Mouse (Mus musculus) heart, adult 9 months (tissue): Measurements from ENCODE around the gene Slc26a3.

ENCODE experiments used
- DNase-seq, 2 experiments: peaks; one replicate each; pipeline ENCODE4 v3.0.0; 2022; ENCODE audit warnings: low spot score in 2 of 2

Gene Slc26a3

DNA sequence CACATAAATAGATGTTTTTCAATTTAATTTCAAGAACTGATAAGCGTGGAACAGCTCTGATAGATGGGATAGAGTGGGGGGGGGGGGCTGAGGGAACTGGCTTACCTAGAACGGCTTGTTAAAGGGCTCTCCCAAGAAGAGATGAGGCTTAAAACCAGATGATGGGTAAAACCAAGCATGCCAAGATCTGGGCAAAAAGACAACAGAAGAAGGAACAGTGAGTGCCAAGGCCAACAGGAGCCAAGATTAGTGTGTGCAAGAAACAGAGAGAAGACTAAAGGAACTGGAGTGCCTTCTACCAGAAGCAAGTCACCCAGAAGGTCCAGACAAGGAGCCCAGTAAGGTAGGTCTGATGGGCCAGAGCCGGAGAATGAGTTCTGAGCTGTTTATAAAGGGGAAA, at the start of gene Slc26a3:
Gene Slc26a3, plus strand, starts transcription at position 301 of the 400 bp plus-strand sequence.
- no peak for DNase-seq

GRCm38 (mm10) chr12:31350191-31350943, 40.3 kb upstream of the Slc26a3 start:
- no peak for DNase-seq

DNA sequence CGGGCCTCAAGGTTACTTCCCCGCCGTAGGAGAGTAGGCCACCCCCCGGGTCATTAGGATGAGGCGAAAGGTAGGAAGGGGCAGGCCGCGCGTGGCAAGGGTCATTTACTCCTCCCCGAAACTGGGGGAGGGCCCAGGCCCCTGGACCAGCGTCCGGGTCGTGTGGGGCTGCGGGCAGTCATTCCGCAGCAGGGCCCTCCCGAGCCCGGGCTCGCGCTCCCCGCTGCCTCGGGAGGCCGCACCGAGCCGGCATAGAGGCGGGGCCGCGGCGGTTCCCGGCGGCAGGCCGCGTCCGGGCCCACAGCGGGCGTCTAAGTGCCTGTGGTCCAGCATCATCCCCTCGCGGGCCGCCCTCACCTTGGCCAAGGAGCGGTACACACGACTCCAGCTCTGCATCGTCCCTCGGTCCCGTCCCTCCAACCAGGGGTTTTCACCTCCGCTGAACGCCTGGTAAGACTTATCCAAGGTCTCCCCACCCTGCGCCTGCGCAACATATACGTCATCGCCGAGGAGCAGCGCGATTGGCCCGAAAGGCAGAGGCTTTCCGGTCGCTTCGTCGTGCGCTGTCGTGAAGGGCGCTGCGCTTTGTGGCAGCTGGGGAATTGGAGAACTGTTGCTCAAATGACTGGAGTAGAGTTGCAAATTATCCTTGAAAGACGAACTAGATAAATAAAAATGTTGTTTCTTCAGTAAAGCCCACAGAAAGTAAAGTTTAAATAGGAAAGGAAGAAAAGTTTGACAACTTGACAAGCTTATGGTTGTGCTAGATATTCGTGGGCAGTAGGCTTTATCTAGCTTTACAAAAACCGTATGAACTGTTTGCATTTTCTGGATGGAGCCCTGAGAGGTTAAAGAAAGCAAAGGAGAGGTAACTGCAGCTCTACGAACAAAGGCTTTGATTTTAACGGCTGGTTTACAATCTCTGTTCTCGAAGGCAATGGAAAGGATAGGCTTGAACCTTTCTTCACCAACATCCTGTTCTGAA, 39.4 kb upstream of the Slc26a3 start, which contains the start of gene Dld:
Gene Dld, minus strand, starts transcription at position 510 of the 985 bp plus-strand sequence.
- peak; percentile 97 for DNase-seq

DNA sequence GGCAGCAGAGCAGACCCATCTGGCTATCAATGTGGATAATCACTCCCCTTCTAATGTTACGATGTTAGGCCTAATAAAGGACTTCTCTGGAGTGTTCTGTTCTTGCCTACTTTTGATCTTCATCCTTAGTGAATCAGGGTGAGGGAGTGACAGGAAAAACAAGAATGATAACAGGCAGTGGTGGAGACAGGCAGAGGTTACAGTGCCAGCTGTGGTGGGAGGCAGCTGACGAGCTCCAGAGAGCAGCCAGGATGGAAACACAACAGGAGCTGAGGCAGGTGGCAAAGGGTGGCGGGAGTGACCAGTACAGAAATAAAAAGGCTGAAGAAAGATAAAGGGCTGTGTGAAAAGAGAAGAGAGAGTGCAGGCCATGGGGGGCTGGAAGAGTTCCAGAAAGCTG, 24.2 kb upstream of the Slc26a3 start:
- DNase-seq = no peak

DNA sequence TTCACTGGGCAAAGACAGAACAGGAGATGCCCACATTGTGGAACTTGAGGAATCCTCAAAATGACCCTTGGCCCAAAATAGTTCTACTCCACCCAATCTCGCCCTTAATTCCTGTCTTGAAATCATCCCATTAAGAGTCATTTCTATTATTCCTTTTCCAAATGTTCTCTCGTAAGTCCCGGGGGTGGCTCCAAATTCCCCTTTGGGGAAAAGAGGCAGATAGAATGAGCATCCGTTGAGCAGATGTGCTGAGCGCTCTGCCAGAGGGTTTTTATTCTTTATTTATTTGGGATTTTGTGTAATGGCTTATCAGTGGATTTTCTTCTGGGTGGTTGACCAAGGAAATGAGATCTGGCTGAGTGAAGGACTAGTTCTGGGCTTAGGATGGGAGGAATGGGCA, 22.9 kb upstream of the Slc26a3 start:
- peak in 1 of 2 experiments; percentile 10 for DNase-seq

DNA sequence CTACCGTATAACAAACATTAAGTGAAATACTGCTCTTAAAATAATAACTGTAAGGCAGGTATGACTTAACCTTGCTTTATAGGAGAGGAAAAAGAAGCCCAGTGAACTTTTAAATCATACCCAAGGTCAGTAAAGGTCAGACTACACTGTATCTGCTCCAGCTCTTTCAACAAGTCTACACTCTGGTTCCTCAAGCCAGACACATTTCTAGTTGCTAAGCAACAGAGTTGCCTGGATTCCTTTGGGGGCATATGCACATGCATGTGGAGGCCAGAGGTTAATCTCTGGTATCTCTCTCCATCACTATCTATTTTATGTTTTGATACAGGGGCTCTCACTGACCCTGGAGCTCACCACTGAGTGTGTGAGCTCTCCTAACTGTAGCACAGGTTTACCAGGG, 21.6 kb upstream of the Slc26a3 start:
- no peak for DNase-seq

GRCm38 (mm10) chr12:31369656-31370055, 21.0 kb upstream of the Slc26a3 start:
- DNase-seq = no peak

DNA sequence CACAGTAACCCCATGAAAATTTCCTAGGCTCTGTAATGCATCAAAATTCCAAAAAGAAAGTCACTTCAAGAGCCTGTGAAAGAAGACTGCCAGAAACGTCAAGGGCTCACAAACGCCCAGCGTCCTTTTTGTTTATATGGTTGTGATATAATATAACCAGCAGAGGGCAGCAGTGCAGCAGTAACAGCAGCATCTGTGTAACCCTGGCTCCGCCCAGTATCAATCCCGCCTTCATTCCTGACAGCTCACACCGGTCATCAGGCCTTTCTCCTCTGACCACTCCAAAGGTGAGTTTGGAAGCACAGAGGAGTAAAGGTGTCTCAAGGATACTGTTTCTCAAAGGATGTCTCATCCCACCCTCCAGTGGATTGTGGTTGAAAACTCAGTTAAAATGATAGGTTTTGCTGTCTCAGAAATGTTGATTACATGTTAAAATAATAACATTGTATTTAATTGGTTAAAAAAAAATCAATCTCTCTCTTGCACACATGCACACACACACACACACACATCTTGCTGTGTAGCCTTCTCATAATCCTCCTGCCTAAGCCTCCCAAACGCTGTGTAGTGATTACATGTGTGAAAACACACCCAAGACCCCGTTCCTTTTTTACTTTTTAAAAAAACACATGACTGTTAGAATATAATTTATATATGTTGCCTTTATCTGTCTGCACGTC, 15.9 kb upstream of the Slc26a3 start:
- DNase-seq = peak; percentile 41 to 66

- DNase-seq = no peak
These were observed 15.4 kb upstream of the Slc26a3 start for GRCm38 (mm10) chr12:31375283-31375615.

DNA sequence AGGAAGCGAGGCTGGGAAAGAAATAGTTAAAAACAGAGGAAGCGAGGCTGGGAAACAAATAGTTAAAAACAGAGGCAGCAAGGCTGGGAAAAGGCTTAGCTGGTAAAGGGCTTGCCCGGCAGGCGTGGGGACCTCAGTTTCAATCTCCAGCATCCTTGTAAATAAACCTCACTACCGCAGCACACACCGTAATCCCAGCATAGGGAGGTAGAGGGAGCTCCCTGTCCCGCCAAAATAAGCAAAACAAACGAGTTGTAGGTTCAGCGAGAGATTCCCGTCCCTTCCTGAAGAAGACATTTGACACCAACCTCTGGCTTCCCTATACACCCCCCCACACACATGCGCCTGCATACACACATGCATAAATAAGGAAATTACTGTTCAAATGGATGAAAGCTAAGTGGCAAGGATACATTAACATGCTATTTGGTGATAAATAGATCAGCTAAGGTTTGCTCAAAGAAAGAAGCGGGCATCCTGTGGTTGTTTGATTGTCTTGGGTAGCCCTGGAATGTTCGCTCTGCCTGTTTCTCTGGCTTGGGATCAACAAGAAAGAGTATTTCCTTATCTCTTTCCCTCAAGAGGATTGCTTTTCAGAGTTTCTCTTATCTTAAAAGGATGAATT, 14.2 kb upstream of the Slc26a3 start:
- no peak for DNase-seq

- DNase-seq = no peak
These were observed 13.4 kb upstream of the Slc26a3 start for GRCm38 (mm10) chr12:31377241-31377640.

GRCm38 (mm10) chr12:31380878-31381277, 9.8 kb upstream of the Slc26a3 start:
- no peak for DNase-seq

DNA sequence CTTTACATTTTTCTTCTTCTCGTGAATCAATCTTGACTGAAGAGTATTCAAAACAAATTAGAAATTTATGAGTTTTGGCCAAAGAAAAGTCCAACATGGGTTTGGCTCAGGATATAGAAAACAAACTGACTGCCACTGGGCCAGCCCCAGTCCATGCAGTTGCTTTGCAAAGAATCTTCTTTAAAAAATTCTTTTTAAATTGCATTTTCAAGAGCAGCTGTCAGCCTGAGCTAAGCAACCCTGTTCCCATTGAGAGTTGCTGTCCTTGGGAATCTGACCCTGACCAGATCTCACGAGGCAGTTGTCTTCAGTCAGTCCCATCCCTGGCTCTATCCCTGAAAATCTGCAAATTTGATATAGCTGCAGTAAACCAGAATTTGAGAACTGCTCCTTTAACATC, 8.2 kb upstream of the Slc26a3 start:
- DNase-seq = no peak

- no peak for DNase-seq
These were observed 3.4 kb upstream of the Slc26a3 start for GRCm38 (mm10) chr12:31387303-31387702.

DNA sequence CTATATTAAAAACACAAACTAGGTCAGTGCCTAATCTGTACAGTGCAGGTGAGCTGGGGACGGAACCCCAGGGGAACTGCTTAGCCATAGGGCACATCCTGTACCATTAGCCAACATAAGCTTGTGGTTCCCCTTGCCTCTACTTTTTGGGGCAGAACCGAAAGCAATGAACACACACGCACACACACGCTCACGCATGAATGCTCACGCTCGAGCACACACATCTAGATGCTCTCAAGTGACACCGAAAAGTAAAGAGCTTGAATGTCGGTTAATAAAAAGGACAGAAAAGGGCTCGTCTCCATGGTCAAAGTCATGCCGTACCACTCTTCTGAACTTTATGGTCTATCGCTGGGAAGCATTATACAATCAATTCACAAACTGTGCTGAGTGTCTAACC, 1.0 kb downstream of the Slc26a3 start:
- DNase-seq = no peak

GRCm38 (mm10) chr12:31395895-31396294, 5.2 kb downstream of the Slc26a3 start:
- DNase-seq = no peak

GRCm38 (mm10) chr12:31397709-31398108, 7.0 kb downstream of the Slc26a3 start:
- DNase-seq = no peak

DNA sequence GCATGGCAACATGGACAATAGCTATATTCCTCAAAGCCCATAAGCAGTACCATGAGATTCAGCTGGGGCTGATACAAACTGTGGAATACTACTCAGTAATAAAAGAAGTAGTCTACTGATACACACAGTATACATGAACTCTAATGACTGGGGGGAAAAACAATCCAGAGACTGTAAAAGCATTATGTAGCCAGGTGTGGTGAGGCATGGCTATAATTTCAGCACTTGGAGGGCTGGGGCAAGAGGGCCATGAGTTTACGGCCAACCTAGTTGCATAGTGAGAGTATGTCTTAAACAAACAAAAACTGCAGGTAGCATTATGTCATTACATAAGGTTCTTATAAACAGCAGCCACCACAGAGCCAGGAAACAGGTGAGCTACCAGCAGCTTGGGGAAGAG, 10.2 kb downstream of the Slc26a3 start:
- no peak for DNase-seq

GRCm38 (mm10) chr12:31401930-31402329, 11.3 kb downstream of the Slc26a3 start:
- no peak for DNase-seq

DNA sequence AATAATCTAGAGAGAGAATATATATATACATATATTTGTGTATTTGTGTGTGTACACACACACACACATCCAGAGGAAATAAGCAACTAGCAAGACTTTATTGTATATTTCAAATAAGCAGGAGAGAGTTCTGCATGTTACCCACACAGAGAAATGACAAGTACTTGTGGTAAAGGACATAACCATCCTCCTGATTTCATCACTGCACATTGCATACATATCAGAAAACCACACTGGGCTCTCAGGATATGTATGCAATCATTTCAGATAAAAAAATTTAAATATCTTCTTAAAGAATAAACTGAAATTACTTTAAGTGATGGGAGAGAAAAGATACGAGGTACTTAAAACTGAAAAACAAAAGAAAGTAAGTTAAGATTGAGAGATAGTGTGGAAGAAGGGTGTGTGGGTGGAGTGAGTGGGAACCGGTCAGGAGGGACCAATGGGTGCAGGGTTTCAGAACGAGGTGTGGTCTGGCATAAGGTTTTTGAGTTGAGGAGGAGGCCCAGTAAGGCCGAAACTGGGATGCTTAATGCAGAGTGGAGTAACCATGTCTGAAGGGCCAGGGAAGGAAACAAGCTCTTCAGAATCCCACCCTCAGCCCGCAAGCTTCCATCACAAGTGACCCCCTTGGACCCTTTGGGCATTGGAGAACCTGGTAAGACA, 14.0 kb downstream of the Slc26a3 start:
- no peak for DNase-seq

- DNase-seq = no peak
These were observed 25.3 kb downstream of the Slc26a3 start for GRCm38 (mm10) chr12:31415971-31416370.
